Mouse (Mus musculus) lung, postnatal 0 days (tissue): ENCODE data around the gene Ddx39b.

Experiments
- CTCF ChIP-seq: IDR thresholded peaks from 2 replicates; pipeline ENCODE4 v1.5.1; 2016; ENCODE audit warnings: antibody characterized with exemption, mild to moderate bottlenecking
- EP300 ChIP-seq: IDR thresholded peaks from 2 replicates; pipeline ENCODE4 v1.6.1; 2016; ENCODE audit warnings: antibody characterized with exemption, mild to moderate bottlenecking, control low read depth

DNA sequence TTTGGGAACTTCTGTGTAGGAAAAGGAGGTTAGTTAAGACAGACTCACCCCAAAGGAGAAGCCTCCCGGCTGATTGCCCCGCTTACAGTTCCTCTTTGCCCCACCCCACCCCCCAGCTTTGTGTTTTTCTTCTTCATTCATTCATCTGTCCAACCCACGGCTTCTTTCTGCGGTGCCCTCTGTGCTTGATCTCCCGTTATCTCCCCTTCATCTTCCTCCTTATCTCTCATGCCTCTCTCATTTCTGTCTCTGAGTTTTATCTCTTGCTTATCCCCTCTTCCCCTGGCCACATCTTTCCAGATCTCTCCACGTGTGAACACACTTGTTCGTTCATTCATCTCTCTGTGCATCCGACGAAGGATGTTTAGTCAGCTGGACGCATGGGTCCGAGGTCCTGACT lies 40.4 kb upstream of the Ddx39b start:
- TF ChIP-seq CTCF (no peak), EP300 (no peak)
